Mouse (Mus musculus) midbrain, embryonic 10.5 days (tissue): Measurements from ENCODE around the gene Ptpn22. TPM values are rescaled to one million over a fixed set of nuclear protein-coding genes. Genes with fewer than 3 reads are reported as not detected.

Experiments used
- DNase-seq: peaks from one replicate; pipeline ENCODE4 v3.0.0-alpha.2; 2017; ENCODE audit warnings: low spot score
- H3K27ac ChIP-seq: fragments of 300-500 bp; sonication (generic); replicated peaks from 2 replicates; pipeline ENCODE4 v1.5.1; 2016; ENCODE audit warnings: mild to moderate bottlenecking
- H3K27me3 ChIP-seq: fragments of 300-500 bp; sonication (generic); 2 replicates; pipeline ENCODE4 v1.6.1; 2016; ENCODE audit warnings: low read depth, mild to moderate bottlenecking; ENCODE audit not compliant: poor library complexity, severe bottlenecking
- H3K36me3 ChIP-seq: fragments of 300-500 bp; sonication (generic); 2 replicates; pipeline ENCODE4 v1.6.1; 2016; ENCODE audit warnings: mild to moderate bottlenecking, moderate library complexity
- H3K4me1 ChIP-seq: fragments of 300-500 bp; sonication (generic); 2 replicates; pipeline ENCODE4 v1.6.1; 2016
- H3K4me3 ChIP-seq: fragments of 300-500 bp; sonication (generic); 2 replicates; pipeline ENCODE4 v1.5.1; 2016; ENCODE audit warnings: mild to moderate bottlenecking, moderate library complexity
- H3K9me3 ChIP-seq: fragments of 300-500 bp; sonication (generic); replicated peaks from 2 replicates; pipeline ENCODE4 v1.6.1; 2016; ENCODE audit warnings: mild to moderate bottlenecking
- WGBS: fragments of 180-500 bp; shearing (Covaris S2); methylation state at CpG from one replicate; pipeline ENCODE4 v1.1.7; 2016; 5-methylcytosine and 5-hydroxymethylcytosine counted together
- polyA plus RNA-seq: library from polyadenylated mRNA; unstranded; fragments of >200 nt; fragmentation: Nextera tagmentation; extraction: Ambion mirVana; gene quantifications from 2 replicates; pipeline ENCODE4 v1.2.1, GENCODE M21; 2016

Gene Ptpn22
- polyA plus RNA-seq, 1 experiment from 2014 or later: 0.22 TPM

GRCm38 (mm10) chr3:103914732-103915508, 55.3 kb downstream of the Ptpn22 start:
- H3K27ac ChIP-seq: peak overlapping the region; percentile 96
- H3K36me3 ChIP-seq: peaks cover 4% of the 10 kb centered on the region
- WGBS: under 1% methylated on average over 60 of the region's 60 CpGs
- H3K4me1 ChIP-seq: peaks cover 26% of the 10 kb centered on the region
- no peaks in the 10 kb centered on the region for H3K27me3 ChIP-seq
- peak; percentile 71 for DNase-seq
- peak overlapping the region; percentile 98 for H3K4me3 ChIP-seq
- H3K9me3 ChIP-seq: no peaks in the 10 kb centered on the region

- Histone ChIP-seq H3K27ac (peak overlapping the region; percentile 96), H3K36me3 (peaks cover 9% of the 10 kb centered on the region), H3K4me3 (peak overlapping the region; percentile 98), H3K9me3 (no peaks in the 10 kb centered on the region), H3K27me3 (no peaks in the 10 kb centered on the region), H3K4me1 (peaks cover 28% of the 10 kb centered on the region)
- WGBS: 15% methylated on average over 7 of the region's 7 CpGs
- no peak for DNase-seq
Observed at GRCm38 (mm10) chr3:103915509-103915896, 55.9 kb downstream of the Ptpn22 start.

DNA sequence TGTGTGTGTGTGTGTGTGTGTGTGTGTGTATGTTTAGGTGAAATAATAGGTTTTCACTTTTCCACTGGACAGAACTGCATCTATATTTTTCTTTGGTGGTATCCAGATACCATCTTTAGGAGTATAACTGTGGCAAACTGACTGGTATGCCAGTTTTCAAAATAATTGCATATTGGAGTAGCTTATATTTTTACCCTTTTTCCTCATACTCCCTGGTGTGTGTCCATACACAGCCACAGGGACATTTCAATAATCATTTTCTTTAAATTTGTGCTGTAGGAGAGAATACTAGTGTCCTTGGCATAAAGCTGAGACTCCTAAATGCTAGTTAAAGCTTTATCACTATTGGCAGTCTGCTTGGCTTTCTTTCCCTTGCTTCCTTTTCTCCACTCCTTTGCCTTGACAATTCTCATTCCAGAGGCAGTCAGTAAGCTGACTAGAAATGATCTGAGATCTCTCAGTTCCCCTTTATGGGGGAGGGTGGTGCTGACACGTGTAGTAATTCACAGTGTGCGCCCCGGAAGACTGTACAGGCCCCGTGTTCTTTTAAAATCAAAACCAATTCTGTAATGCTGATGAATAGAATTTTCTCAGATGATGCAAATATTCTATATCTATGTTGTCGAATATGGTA, 56.7 kb downstream of the Ptpn22 start:
- H3K4me3 ChIP-seq: peak overlapping the region; percentile 98
- no peak overlapping the region for H3K27ac ChIP-seq
- 80% methylated on average over 5 of the region's 5 CpGs for WGBS

DNA sequence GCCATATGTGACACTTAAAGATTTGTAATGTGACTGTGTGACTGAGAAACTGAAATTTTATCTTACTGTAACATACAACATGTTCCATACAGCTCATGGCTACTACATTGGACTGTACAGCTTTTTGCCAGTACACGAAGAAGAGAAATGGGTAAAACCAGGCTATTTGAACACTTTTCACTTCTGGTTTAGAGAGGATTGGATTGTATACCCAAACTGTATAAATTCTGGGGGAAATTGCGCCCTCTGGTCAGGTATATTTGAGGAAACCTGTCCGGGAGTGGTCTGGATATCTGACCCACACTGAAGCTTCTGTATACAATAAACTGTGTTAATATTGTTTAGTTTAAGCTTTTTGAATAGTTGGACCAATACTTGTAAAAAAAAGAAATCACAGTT, 57.2 kb downstream of the Ptpn22 start:
- H3K27ac ChIP-seq: no peak overlapping the region
- H3K4me1 ChIP-seq: peaks cover 28% of the 10 kb centered on the region
- no peak for DNase-seq
- no peaks in the 10 kb centered on the region for H3K27me3 ChIP-seq
- WGBS: 90% methylated on average over 3 of the region's 3 CpGs
- peak overlapping the region; percentile 98 for H3K4me3 ChIP-seq
- no peaks in the 10 kb centered on the region for H3K9me3 ChIP-seq
- H3K36me3 ChIP-seq: peaks cover 10% of the 10 kb centered on the region

More for the DNA sequence above, 56.7 kb downstream of the Ptpn22 start:
- no peaks in the 10 kb centered on the region for H3K9me3 ChIP-seq
- peaks cover 28% of the 10 kb centered on the region for H3K4me1 ChIP-seq
- H3K27me3 ChIP-seq: no peaks in the 10 kb centered on the region
- no peak for DNase-seq
- H3K36me3 ChIP-seq: peaks cover 10% of the 10 kb centered on the region

GRCm38 (mm10) chr3:103920094-103920493, 60.5 kb downstream of the Ptpn22 start:
- Histone ChIP-seq H3K36me3 (peaks cover 10% of the 10 kb centered on the region), H3K27ac (no peak overlapping the region), H3K27me3 (no peaks in the 10 kb centered on the region), H3K4me1 (peaks cover 29% of the 10 kb centered on the region), H3K9me3 (no peaks in the 10 kb centered on the region), H3K4me3 (no peak overlapping the region)
- DNase-seq: no peak
- WGBS: 86% methylated on average over 1 of the region's 1 CpGs

DNA sequence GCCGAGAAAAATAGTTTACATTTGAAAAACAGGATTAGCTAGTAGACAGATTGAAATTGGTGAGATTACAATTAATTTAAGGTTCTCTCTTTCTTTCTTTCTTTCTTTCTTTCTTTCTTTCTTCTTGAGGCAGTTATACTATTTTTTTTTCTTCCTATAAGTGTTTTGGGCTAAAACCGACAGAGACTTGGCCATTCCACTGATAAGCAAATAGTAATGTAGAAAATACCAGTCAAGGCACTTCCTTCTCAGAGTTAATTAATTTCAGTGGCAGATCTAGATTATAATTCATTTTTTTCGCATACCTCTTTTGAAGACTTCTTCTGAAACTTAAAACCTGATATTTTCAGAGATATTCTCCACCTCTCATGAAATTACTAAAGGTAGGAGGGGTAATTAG, 65.7 kb downstream of the Ptpn22 start:
- H3K36me3 ChIP-seq: peaks cover 25% of the 10 kb centered on the region
- H3K4me1 ChIP-seq: peaks cover 8% of the 10 kb centered on the region
- no peaks in the 10 kb centered on the region for H3K9me3 ChIP-seq
- no peaks in the 10 kb centered on the region for H3K27me3 ChIP-seq
- no peak for DNase-seq
- no peak overlapping the region for H3K4me3 ChIP-seq
- 69% methylated on average over 3 of the region's 3 CpGs for WGBS
- H3K27ac ChIP-seq: no peak overlapping the region

DNA sequence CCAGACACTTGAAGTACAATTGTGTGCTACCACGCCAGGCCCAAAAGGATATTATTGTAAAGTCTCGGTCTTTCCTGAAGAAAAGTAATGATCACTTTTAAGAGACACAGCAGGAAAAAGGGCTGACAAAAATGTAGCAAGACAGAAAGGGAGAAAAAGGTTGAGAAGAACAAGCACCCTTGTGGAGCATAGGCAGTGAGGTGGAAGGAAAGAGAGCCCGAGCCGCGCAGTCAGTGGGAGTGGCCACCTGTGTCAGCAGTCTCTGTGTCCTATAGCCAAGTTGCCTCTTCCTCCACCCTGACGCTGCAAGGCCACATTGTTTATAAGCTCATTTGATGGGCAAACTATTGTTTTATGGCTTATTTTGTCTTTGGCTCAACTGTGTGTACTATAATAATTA, 67.9 kb downstream of the Ptpn22 start:
- Histone ChIP-seq H3K27me3 (no peaks in the 10 kb centered on the region), H3K9me3 (no peaks in the 10 kb centered on the region), H3K36me3 (peaks cover 40% of the 10 kb centered on the region), H3K4me1 (peaks cover 8% of the 10 kb centered on the region), H3K27ac (no peak overlapping the region), H3K4me3 (no peak overlapping the region)
- DNase-seq: no peak
- WGBS: 69% methylated on average over 6 of the region's 6 CpGs

GRCm38 (mm10) chr3:103944794-103945562, 85.4 kb downstream of the Ptpn22 start:
- peaks cover 14% of the 10 kb centered on the region; the same call in 1 of the 2 replicates for H3K36me3 ChIP-seq
- WGBS: 100% methylated on average over 1 of the region's 1 CpGs
- H3K27ac ChIP-seq: no peak overlapping the region
- H3K4me3 ChIP-seq: no peak overlapping the region
- no peak for DNase-seq
- no peaks in the 10 kb centered on the region for H3K9me3 ChIP-seq
- H3K4me1 ChIP-seq: no peaks in the 10 kb centered on the region
- no peaks in the 10 kb centered on the region for H3K27me3 ChIP-seq

GRCm38 (mm10) chr3:103948666-103949065, 89.1 kb downstream of the Ptpn22 start:
- whole genome bisulfite sequencing: 93% methylated on average over 7 of the region's 7 CpGs
- no peaks in the 10 kb centered on the region for H3K27me3 ChIP-seq
- no peaks in the 10 kb centered on the region for H3K4me1 ChIP-seq
- no peaks in the 10 kb centered on the region for H3K9me3 ChIP-seq
- DNase-seq: no peak
- no peak overlapping the region for H3K4me3 ChIP-seq
- H3K27ac ChIP-seq: no peak overlapping the region
- H3K36me3 ChIP-seq: peaks cover 17% of the 10 kb centered on the region; the same call in 1 of the 2 replicates

DNA sequence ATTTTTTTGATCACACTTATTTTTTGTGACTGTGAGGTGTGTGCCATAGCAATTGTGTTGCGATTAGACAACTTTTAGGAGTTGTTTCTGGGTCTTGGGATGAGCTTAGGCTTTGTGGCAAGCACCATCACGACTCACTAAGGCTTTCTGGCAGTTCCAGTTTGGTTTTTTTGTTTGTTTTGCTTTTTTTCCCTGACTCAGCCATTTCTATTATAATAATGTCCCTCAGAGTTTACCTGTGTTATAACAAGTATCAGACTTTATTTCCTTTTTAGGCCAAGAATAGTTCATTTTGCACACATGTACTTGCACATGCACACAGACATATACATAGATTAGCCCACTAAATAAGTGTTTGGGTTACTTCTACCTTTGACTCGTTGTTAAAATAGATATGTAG, 101.0 kb downstream of the Ptpn22 start:
- H3K4me3 ChIP-seq: no peak overlapping the region
- 96% methylated on average over 3 of the region's 3 CpGs for WGBS
- no peak overlapping the region for H3K27ac ChIP-seq
- DNase-seq: no peak
- H3K4me1 ChIP-seq: no peaks in the 10 kb centered on the region
- H3K9me3 ChIP-seq: no peaks in the 10 kb centered on the region
- no peaks in the 10 kb centered on the region for H3K27me3 ChIP-seq
- peaks cover 80% of the 10 kb centered on the region for H3K36me3 ChIP-seq
